Mouse (Mus musculus): Measurements from ENCODE around the gene Reg4. TPM values are rescaled to one million over a fixed set of nuclear protein-coding genes. Genes with fewer than 3 reads are reported as not detected.

Gene Reg4
- not detected for polyA plus RNA-seq (2015; fragmentation: Illumina TruSeq; extraction: RNeasy Lipid Tissue Mini Kit (QIAGEN cat#74804); ENCODE audit: low read depth, low replicate concordance)

DNA sequence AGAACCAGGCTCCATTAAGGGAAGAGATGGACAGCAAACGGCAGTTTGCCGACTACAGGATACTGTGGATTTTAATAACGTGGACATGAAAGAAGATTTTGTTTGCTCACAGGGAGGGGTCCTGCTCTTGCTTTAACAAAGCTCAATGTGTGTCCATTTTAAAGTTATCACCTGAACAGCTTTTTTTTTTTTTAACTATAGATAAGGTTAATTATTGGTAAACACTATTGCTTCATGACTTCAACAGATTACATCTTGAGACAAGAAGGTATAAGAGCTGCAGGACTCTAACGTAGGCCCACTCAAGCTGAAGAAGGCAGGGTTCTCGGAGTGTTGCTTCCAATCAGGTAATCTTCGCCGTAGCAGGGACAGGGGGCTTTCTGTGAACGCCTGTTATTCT, at the start of gene Reg4:
TSS of gene Reg4 (plus strand) at position 301 of the 400 bp plus-strand sequence.

GRCm38 (mm10) chr3:98280204-98280932, 58.4 kb downstream of the Reg4 start, which contains the start of gene Hmgcs2:
Gene Hmgcs2, plus strand, starts transcription at chr3:98280435.

Other genes starting within 250 kb of the Reg4 start
- 5.0 TPM for gene Notch2, start 208.6 kb upstream of the Reg4 start, polyA plus RNA-seq (2015; fragmentation: Illumina TruSeq; extraction: RNeasy Lipid Tissue Mini Kit (QIAGEN cat#74804); ENCODE audit: low read depth, low replicate concordance)
- not detected for gene Adam30, start 61.5 kb upstream of the Reg4 start, polyA plus RNA-seq (2015; fragmentation: Illumina TruSeq; extraction: RNeasy Lipid Tissue Mini Kit (QIAGEN cat#74804); ENCODE audit: low read depth, low replicate concordance)
- 8.3 TPM for gene Hmgcs2, start 58.3 kb downstream of the Reg4 start, polyA plus RNA-seq (2015; fragmentation: Illumina TruSeq; extraction: RNeasy Lipid Tissue Mini Kit (QIAGEN cat#74804); ENCODE audit: low read depth, low replicate concordance)
- gene Phgdh, start 117.8 kb downstream of the Reg4 start, polyA plus RNA-seq (2015; fragmentation: Illumina TruSeq; extraction: RNeasy Lipid Tissue Mini Kit (QIAGEN cat#74804); ENCODE audit: low read depth, low replicate concordance): 109 TPM
- 15.8 TPM for gene Zfp697, start 160.3 kb downstream of the Reg4 start, polyA plus RNA-seq (2015; fragmentation: Illumina TruSeq; extraction: RNeasy Lipid Tissue Mini Kit (QIAGEN cat#74804); ENCODE audit: low read depth, low replicate concordance)
- gene Gm4450, start 235.0 kb downstream of the Reg4 start, polyA plus RNA-seq (2015; fragmentation: Illumina TruSeq; extraction: RNeasy Lipid Tissue Mini Kit (QIAGEN cat#74804); ENCODE audit: low read depth, low replicate concordance): not detected